Mouse (Mus musculus) heart, adult 2 months (tissue): ENCODE results near the gene Hmga2.

ENCODE experiments used
- CTCF ChIP-seq: fragments of 200-600 bp; IDR thresholded peaks from 2 replicates; pipeline ENCODE4 v1.8.1; 2022; ENCODE audit warnings: antibody characterized with exemption, mild to moderate bottlenecking, moderate library complexity
- EP300 ChIP-seq: fragments of 200-500 bp; IDR thresholded peaks from 2 replicates; pipeline ENCODE4 v1.6.1; 2011; ENCODE audit warnings: low read depth, low read length, control low read depth; ENCODE audit not compliant: insufficient read depth
- POLR2A ChIP-seq: fragments of 200-500 bp; IDR thresholded peaks from 2 replicates; pipeline ENCODE4 v1.6.1; 2011; ENCODE audit warnings: mild to moderate bottlenecking, low read depth, low read length, control low read depth; ENCODE audit not compliant: insufficient read depth

- TF ChIP-seq POLR2A (no peak), EP300 (no peak), CTCF (no peak)
Observed at GRCm38 (mm10) chr10:120512121-120512520, 35.9 kb upstream of the Hmga2 start.
